Mouse (Mus musculus): ENCODE results near the gene Zfp664. TPM values are rescaled to one million over a fixed set of nuclear protein-coding genes. Genes with fewer than 3 reads are reported as not detected.

Zfp664 gene
- polyA plus RNA-seq, 1 experiment from 2014 or later: 147 TPM

DNA sequence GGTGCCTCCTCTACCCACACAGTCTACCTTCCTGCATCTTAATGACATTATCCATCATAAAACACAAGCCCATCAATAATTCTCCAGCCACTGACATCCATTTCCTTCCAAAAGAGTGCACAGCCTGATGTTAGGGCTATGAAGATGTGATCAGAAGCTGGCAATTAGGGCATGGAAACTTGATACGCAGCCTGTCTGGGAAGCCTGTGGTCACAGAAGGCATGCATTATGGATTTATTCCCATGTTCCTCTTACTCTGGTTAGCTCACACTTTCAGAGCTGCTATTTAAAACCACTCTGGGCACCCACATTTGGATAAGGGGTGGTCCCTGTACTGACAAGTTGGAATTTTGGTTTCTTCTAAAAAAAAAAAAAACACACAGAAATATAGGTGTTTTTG, 15.5 kb upstream of the Zfp664 start:
- 83% methylated on average over 1 of the region's 1 CpGs for WGBS
- no peak for DNase-seq (ENCODE audit: low spot score)

DNA sequence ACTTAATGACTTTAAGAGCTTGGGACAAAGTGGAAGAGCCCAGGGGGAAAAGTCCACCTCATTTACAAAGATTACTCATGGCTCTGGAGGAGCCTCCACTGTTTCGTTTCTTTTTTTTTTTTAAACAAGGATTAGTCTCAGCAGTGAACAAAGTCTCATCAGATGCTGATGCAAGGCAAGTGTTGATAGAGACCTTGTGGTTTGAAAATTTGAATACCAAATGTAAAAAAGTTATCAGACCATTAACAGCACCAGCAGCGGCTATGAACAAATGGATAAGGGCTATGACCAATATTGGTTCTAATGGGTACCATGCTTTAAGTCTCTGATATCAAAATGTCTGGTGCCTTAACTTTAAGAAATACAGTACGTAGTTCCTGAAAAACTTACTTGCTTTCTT, 13.5 kb upstream of the Zfp664 start:
- H3K9me3 ChIP-seq: no peaks in the 10 kb centered on the region
- peaks cover 7% of the 10 kb centered on the region; the same call in 1 of the 2 replicates for H3K4me1 ChIP-seq (replicated peaks)
- no peak for DNase-seq (ENCODE audit: low spot score)
- H3K27me3 ChIP-seq (ENCODE audit: insufficient read depth, poor library complexity, severe bottlenecking): no peaks in the 10 kb centered on the region
- 83% methylated on average over 3 of the region's 3 CpGs for WGBS
- H3K27ac ChIP-seq: no peak overlapping the region
- no peak overlapping the region for H3K4me3 ChIP-seq
- H3K36me3 ChIP-seq: no peaks in the 10 kb centered on the region

More for the DNA sequence above, 15.5 kb upstream of the Zfp664 start:
- Histone ChIP-seq H3K9me3 (no peaks in the 10 kb centered on the region), H3K27me3 (ENCODE audit: insufficient read depth, poor library complexity, severe bottlenecking) (no peaks in the 10 kb centered on the region), H3K4me3 (no peak overlapping the region), H3K4me1 (replicated peaks) (peaks cover 11% of the 10 kb centered on the region), H3K36me3 (no peaks in the 10 kb centered on the region), H3K27ac (no peak overlapping the region)

DNA sequence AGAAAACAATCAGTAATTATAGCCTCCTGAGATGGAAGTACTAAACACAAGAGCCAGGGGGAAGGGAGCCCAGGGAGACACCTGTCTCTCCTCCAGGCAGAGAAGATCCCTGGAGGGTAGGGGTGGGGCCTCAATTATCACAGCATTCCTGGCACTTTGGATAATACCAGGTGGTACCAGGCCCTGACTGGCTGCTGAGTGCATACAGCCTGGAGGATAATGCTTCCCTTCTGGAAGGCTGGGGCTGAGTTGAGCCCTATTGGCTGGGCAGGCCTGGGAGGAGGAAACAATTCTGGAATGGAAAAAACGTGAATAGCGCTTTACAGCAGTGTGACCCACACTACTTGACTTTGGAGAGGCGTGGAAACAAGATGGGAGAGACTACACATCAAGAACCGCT, 10.9 kb upstream of the Zfp664 start:
- no peaks in the 10 kb centered on the region for H3K36me3 ChIP-seq
- no peak for DNase-seq (ENCODE audit: low spot score)
- H3K9me3 ChIP-seq: no peaks in the 10 kb centered on the region
- H3K4me3 ChIP-seq: no peak overlapping the region
- no peak overlapping the region for H3K27ac ChIP-seq
- H3K4me1 ChIP-seq (replicated peaks): peaks cover 7% of the 10 kb centered on the region; the same call in 1 of the 2 replicates
- H3K27me3 ChIP-seq (ENCODE audit: insufficient read depth, poor library complexity, severe bottlenecking): no peaks in the 10 kb centered on the region
- 45% methylated on average over 4 of the region's 4 CpGs for WGBS

DNA sequence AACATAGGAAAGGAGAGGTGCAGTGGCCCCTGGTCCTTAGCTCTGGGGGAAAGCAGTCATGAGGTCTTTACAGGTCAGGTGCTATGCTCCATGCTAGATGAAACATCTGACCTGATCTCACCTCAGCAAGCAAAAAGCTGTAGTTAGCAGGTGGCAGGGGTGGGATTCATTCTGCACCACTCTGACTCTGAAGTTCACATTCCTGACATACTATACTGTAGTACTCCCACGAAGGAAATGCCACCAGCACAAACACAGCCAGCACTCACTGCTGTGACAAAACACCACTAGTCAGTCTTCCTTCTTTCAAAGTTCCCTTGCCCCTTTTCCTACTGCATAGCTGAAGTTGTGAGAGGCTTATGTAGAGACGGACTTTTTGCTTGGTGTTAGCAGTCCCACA, 10.2 kb upstream of the Zfp664 start:
- no peak overlapping the region for H3K27ac ChIP-seq
- peaks cover 6% of the 10 kb centered on the region; the same call in 1 of the 2 replicates for H3K4me1 ChIP-seq (replicated peaks)
- no peak for DNase-seq (ENCODE audit: low spot score)
- H3K4me3 ChIP-seq: no peak overlapping the region
- H3K27me3 ChIP-seq (ENCODE audit: insufficient read depth, poor library complexity, severe bottlenecking): no peaks in the 10 kb centered on the region
- H3K36me3 ChIP-seq: no peaks in the 10 kb centered on the region
- 42% methylated on average over 2 of the region's 2 CpGs for WGBS
- no peaks in the 10 kb centered on the region for H3K9me3 ChIP-seq

DNA sequence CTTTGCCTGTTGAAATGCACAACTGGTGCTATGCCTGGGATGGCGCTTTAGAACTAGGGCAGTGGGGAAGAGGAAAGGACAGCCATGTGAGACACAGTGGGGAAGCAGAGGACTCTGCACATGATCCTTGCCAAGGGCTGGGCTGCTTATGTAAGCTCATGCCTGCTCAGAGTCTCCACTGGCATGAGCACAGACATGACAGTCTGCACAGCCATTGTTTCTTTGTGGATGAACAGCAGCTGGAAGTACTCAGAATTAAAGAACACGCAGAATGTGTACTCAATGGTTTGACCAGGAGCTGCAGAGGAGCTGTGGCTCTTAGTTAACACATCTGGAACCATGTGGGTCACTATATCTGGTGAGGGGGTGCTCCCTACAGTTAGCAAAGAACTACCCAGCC, 9.4 kb upstream of the Zfp664 start:
- 87% methylated on average over 2 of the region's 2 CpGs for WGBS
- peaks cover 5% of the 10 kb centered on the region; the same call in 1 of the 2 replicates for H3K4me1 ChIP-seq (replicated peaks)

DNA sequence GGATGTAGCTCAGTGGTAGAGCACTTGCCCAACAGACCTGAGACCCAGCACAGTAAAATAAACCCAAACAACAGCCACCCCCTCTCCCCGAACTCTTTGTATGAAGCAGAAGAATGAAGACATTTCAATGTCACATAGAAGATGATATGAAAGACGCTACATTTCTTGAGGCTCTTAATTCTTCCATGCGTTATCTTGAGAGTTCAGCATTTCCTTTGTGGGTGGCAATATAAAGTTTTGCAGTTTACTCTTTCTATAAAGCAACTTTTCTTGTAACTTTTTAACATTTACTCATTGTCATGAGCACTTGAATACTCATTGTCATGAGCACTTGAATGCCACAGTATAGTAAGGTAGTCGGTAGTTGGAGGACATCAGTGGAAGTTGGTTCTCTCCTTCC, 8.3 kb upstream of the Zfp664 start:
- WGBS: 93% methylated on average over 4 of the region's 4 CpGs
- peaks cover 5% of the 10 kb centered on the region; the same call in 1 of the 2 replicates for H3K4me1 ChIP-seq (replicated peaks)
- H3K4me3 ChIP-seq: no peak overlapping the region
- no peaks in the 10 kb centered on the region for H3K9me3 ChIP-seq
- H3K27me3 ChIP-seq (ENCODE audit: insufficient read depth, poor library complexity, severe bottlenecking): peaks cover 6% of the 10 kb centered on the region; the same call in 1 of the 2 replicates
- H3K27ac ChIP-seq: no peak overlapping the region
- no peaks in the 10 kb centered on the region for H3K36me3 ChIP-seq
- DNase-seq (ENCODE audit: low spot score): no peak

More for the DNA sequence above, 9.4 kb upstream of the Zfp664 start:
- no peaks in the 10 kb centered on the region for H3K27me3 ChIP-seq (ENCODE audit: insufficient read depth, poor library complexity, severe bottlenecking)
- no peak overlapping the region; the same call in 1 of the 2 replicates for H3K27ac ChIP-seq
- H3K9me3 ChIP-seq: no peaks in the 10 kb centered on the region
- no peak overlapping the region for H3K4me3 ChIP-seq
- H3K36me3 ChIP-seq: no peaks in the 10 kb centered on the region
- DNase-seq (ENCODE audit: low spot score): no peak

DNA sequence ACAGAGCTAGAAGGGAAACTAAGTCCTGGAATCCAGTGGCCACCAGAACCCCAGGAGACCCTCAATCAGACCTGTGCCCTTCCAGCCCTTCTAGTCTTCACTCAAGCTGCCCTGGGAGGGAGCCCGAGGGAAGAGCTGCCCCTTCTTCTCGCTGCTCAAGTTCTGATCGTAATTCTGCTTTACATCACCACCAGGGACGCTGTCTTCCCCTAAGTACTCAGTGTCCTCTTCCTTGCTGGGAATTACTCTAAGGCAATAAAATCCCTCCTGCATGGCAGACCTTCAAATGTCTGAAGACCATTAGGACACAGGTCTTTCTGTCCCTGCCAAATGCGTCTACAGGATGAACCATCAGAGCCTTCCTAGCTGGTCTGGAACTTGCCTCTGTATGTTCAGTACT, 2.5 kb upstream of the Zfp664 start:
- Histone ChIP-seq H3K36me3 (peaks cover 4% of the 10 kb centered on the region), H3K27me3 (ENCODE audit: insufficient read depth, poor library complexity, severe bottlenecking) (peaks cover 33% of the 10 kb centered on the region), H3K4me3 (no peak overlapping the region; the same call in 1 of the 2 replicates), H3K27ac (no peak overlapping the region), H3K9me3 (no peaks in the 10 kb centered on the region), H3K4me1 (replicated peaks) (peaks cover 32% of the 10 kb centered on the region)
- WGBS: 20% methylated on average over 5 of the region's 5 CpGs
- peak; percentile 11 for DNase-seq (ENCODE audit: low spot score)

DNA sequence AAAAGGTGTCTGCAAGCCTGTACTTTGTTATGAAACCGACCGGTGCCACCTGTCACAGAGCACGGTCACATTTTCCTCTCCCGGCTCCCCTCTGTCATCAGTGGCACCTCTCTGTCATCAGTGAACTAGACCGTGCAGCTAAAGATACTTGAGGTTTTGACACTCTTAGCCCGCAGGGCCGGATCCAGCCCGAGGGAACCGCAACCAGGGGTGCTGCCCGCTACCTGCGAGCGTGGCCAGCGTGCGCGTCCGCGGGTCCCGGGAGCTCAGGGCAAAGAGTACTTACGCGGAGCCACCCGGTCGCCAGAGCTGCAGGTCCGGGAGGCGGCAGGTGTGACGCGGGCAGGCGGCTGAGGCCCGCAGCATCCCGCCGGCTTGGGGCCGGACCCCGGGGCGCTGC, 1.0 kb upstream of the Zfp664 start:
- peak overlapping the region; percentile 99 for H3K27ac ChIP-seq
- peak; percentile 33 for DNase-seq (ENCODE audit: low spot score)
- under 1% methylated on average over 33 of the region's 33 CpGs for WGBS

DNA sequence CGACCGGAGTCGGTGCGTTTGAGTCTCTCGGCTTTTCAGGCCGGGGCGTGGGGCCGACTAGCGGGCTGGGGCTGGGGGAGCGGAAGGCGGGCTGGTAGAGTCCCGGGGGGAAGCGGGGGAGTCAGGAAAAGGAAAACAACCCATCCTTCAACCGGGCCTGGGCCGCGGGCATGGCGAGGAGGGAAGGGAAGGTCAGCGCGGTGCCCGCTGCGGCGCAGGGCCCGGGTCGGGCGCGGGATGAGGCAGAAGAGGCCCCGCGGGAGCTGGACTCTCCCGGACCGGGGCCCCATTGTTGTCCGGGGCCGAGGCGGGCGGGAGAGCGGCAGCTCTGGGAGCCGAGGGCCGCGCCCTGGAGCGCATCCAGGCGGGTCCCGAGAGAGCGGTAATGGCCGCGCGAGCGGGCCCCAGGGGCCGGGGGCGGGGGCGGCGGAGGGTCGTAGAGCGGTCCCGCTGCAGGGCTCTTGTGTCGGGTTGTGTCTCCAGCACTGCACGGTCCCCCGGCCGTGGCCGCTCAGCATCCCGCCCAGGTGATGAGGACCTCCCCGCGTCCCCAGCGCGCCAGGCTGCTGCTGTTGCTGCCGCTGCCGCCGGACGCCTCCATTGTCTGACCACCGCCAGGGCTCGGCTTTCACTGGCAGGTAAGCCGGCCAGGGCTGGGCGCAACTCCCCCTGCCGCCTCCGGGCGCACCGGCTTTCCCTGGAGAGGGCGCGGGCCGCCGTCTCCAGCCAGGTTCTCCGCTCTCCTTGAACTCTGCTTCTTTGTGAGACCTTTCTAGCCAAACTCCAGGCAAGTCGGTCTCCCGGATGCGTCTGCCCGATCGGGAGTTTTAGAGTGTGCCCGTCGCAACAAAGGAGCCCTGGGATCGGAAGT, 615 bp downstream of the Zfp664 start:
- DNase-seq (ENCODE audit: low spot score): peak; percentile 66
- peaks cover 47% of the 10 kb centered on the region for H3K4me1 ChIP-seq (replicated peaks)
- H3K36me3 ChIP-seq: peaks cover 35% of the 10 kb centered on the region
- peak overlapping the region; percentile 99 for H3K4me3 ChIP-seq
- no peaks in the 10 kb centered on the region for H3K9me3 ChIP-seq
- H3K27me3 ChIP-seq (ENCODE audit: insufficient read depth, poor library complexity, severe bottlenecking): peaks cover 33% of the 10 kb centered on the region
- WGBS: under 1% methylated on average over 88 of the region's 88 CpGs
- peak overlapping the region; percentile 99 for H3K27ac ChIP-seq

More for the DNA sequence above, 1.0 kb upstream of the Zfp664 start:
- Histone ChIP-seq H3K27me3 (ENCODE audit: insufficient read depth, poor library complexity, severe bottlenecking) (peaks cover 33% of the 10 kb centered on the region), H3K4me1 (replicated peaks) (peaks cover 34% of the 10 kb centered on the region), H3K4me3 (peak overlapping the region; percentile 99), H3K9me3 (no peaks in the 10 kb centered on the region), H3K36me3 (peaks cover 19% of the 10 kb centered on the region)

DNA sequence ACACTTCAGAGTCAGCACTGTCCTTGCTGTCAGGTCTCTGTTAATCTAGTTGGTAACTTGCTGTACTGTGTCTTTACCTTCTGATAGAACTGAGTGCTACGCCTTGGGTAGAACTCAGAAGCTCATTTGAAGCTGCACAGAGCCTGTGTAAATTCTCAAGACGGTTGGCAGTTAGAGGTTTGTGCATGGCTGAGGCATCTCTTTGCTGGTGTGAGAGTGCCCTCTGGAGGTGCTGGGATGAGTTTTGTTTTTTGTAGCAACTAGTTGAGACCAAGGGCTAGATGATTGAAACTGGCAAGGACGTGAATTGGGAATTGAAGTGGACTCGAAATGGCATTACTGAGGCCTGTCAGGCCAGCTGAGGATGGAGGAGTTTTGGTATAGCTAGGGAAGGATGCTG, 6.5 kb downstream of the Zfp664 start:
- peaks cover 76% of the 10 kb centered on the region for H3K36me3 ChIP-seq
- H3K27me3 ChIP-seq (ENCODE audit: insufficient read depth, poor library complexity, severe bottlenecking): no peaks in the 10 kb centered on the region
- 60% methylated on average over 4 of the region's 4 CpGs for WGBS
- peak; percentile 39 for DNase-seq (ENCODE audit: low spot score)
- H3K4me1 ChIP-seq (replicated peaks): peaks cover 41% of the 10 kb centered on the region
- H3K27ac ChIP-seq: no peak overlapping the region
- H3K4me3 ChIP-seq: no peak overlapping the region
- H3K9me3 ChIP-seq: no peaks in the 10 kb centered on the region

DNA sequence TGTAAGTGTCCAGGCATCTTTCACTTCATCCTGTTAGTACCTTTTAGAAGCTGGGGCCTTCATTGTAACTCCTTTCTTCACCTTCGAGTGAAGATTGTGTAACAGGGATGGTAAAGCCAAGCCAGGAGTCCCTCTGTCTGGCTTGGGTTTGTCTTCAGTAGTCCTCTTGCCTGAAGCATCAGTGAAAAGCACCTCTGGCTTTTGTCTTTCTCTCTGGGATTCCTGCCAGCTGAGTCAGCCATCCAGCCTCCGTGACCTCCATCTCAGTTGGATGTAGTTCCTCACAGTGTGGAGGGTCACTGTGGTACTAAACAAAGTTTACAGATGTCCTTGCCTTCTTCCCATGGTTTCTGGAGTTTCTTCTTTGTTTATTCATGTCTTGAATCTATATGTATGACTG, 9.5 kb downstream of the Zfp664 start:
- H3K27me3 ChIP-seq (ENCODE audit: insufficient read depth, poor library complexity, severe bottlenecking): no peaks in the 10 kb centered on the region
- H3K27ac ChIP-seq: no peak overlapping the region
- WGBS: 81% methylated on average over 2 of the region's 2 CpGs
- no peak for DNase-seq (ENCODE audit: low spot score)
- no peaks in the 10 kb centered on the region for H3K9me3 ChIP-seq
- no peak overlapping the region for H3K4me3 ChIP-seq
- peaks cover 25% of the 10 kb centered on the region for H3K4me1 ChIP-seq (replicated peaks)
- peaks cover 80% of the 10 kb centered on the region for H3K36me3 ChIP-seq

DNA sequence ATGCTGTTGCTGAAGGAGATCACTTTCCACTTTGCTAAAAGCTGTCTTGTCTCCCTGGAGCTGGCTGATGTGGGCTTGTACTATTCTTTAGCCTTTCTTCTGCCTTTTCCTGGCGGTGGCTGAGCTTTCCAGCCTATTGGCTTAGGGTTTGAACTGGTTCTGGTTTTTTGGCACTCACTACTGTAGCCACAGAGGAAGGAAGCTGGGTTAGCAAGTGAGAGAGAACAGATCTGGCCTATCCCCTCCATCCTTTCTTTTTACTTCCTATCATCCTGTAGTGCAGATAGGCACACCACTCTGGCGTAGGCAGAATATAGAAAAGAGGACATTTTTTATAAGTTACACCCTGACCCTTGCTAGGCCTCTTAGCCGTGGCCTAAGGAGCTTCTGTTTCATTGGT, 10.6 kb downstream of the Zfp664 start:
- no peak overlapping the region for H3K27ac ChIP-seq
- no peak for DNase-seq (ENCODE audit: low spot score)
- WGBS: 90% methylated on average over 3 of the region's 3 CpGs
- peaks cover 16% of the 10 kb centered on the region for H3K4me1 ChIP-seq (replicated peaks)
- H3K36me3 ChIP-seq: peaks cover 80% of the 10 kb centered on the region
- H3K4me3 ChIP-seq: no peak overlapping the region
- H3K9me3 ChIP-seq: no peaks in the 10 kb centered on the region
- no peaks in the 10 kb centered on the region for H3K27me3 ChIP-seq (ENCODE audit: insufficient read depth, poor library complexity, severe bottlenecking)

DNA sequence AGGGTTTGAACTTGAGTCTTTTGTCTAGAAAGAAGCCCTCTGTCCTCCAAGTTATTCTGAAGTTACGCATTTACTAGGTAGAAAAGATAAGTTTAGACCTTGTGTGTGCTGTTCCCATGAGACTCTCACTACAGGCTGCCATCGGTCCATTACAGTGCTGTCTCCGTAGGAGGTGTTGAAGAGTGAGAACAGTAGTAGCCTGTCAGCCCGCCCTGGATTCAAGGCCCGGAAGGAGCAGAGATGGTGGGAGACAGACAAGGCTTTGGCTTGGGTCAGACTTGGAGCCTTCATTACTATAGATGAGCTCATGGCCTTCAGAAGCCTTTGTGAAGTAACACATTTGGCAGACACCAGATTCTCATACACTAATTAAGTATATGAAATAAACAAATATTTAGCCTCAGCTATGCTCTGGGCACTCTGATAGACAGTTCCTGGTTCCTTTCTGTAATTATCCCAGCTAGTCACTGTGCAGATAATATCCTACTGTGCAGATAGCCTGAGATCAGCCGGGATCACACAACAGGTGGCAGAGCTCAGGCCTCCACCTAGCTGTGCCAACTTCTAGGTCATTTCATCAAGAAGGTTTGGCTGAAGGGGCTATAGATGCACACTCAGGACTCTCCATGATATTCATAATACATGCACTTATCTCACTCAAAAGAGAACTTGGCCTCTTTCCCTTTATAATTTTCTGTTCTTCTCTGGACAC, 11.6 kb downstream of the Zfp664 start:
- H3K27me3 ChIP-seq (ENCODE audit: insufficient read depth, poor library complexity, severe bottlenecking): no peaks in the 10 kb centered on the region
- DNase-seq (ENCODE audit: low spot score): no peak
- H3K9me3 ChIP-seq: no peaks in the 10 kb centered on the region
- no peak overlapping the region for H3K4me3 ChIP-seq
- H3K36me3 ChIP-seq: peaks cover 82% of the 10 kb centered on the region
- WGBS: 90% methylated on average over 6 of the region's 6 CpGs
- H3K27ac ChIP-seq: no peak overlapping the region
- H3K4me1 ChIP-seq (replicated peaks): peaks cover 16% of the 10 kb centered on the region
